Mouse (Mus musculus): ENCODE data around the gene Prrc2a. TPM values are rescaled to one million over a fixed set of nuclear protein-coding genes. Genes with fewer than 3 reads are reported as not detected.

Prrc2a gene
- polyA plus RNA-seq, 1 experiment from 2014 or later = 125 TPM

DNA sequence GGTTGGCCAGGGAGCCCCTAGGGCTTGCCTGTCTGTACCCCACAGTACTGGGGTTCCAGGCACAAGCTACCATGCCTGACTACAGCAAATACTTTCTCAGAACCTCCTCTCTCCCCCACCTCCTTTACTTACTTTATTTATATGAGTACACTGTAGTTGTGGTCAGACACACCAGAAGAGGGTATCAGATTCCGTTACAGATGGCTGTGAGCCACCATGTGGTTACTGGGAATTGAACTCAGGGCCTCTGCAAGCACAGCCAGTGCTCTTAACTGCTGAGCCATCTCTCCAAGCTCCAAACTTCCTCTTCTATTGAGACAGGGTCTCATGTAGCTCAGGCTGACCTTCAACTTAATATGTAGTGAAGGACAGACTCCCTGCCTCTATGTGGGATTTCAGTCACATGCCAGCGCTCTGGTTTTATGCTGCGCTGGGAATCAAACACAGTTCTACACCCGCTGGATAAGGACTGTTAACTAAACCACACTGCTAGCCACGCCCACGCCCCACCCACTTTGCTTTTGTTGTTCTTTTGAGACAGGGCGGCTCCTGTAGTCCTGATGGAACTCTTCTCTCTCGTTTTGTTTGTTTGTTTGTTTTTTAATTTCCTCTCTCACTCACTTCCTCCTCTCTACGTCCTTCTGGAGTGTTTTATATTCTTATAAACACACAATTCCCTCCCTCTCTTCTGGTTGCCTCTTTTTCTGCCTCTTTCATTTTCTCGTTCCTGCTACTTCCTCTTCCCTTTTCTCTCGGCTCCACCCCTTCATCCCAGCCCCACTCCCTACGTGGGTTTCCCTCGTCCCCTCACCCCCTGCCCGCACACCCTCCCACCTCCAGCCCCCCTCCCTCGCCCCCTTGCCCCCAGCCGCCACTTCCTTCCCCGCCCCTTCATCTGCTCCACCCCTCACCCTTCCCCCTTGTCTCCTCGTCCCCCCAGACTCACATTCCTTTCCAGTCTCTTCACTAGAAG is 21.2 kb upstream of the Prrc2a start:
- no peaks in the 10 kb centered on the region for H3K9me3 ChIP-seq (replicated peaks; ENCODE audit: control insufficient read depth, low read length)
- peak overlapping the region; percentile 50 for H3K4me2 ChIP-seq (ENCODE audit: low read depth, low read length)
- H3K27me3 ChIP-seq (ENCODE audit: control insufficient read depth, insufficient read depth, low read length) = no peaks in the 10 kb centered on the region
- WGBS = 4% methylated on average over 18 of the region's 18 CpGs
- H3K4me3 ChIP-seq (replicated peaks; ENCODE audit: low read length) = peak overlapping the region; percentile 47
- peak overlapping the region; percentile 47 for H3K9ac ChIP-seq (ENCODE audit: low read length)
- H3K4me1 ChIP-seq (ENCODE audit: control insufficient read depth, insufficient read depth, low read length) = peaks cover 4% of the 10 kb centered on the region
- H3K36me3 ChIP-seq (ENCODE audit: control insufficient read depth, insufficient read depth, low read length) = no peaks in the 10 kb centered on the region
- peak overlapping the region; percentile 74 for H3K27ac ChIP-seq (ENCODE audit: low read length)
- ATAC-seq (ENCODE audit: insufficient read depth, low FRiP score) = peak; percentile 68

DNA sequence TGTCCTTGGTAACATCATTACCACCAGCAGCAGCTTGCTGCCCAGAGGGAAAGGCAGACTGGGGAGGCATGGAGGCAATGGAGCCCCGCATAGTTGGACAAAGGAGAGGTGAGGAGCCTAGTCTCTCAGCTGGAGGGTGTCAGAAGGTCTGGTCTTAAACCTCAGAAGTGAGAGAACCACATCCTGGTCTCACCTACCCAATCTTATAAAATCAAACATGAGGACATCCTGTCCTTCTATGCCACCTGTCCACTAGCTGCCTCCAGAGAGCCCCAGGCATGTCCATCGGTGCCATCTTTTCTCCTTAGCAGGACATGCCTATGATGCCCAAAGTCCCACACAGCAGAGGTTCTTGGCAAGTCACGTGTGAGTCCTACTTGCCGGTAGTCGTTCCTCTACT is 15.4 kb upstream of the Prrc2a start:
- no peak overlapping the region for H3K27ac ChIP-seq (ENCODE audit: low read length)
- no peak overlapping the region for H3K4me3 ChIP-seq (replicated peaks; ENCODE audit: low read length)
- H3K27me3 ChIP-seq (ENCODE audit: control insufficient read depth, insufficient read depth, low read length) = no peaks in the 10 kb centered on the region
- no peaks in the 10 kb centered on the region for H3K36me3 ChIP-seq (ENCODE audit: control insufficient read depth, insufficient read depth, low read length)
- WGBS = 85% methylated on average over 5 of the region's 5 CpGs
- H3K4me1 ChIP-seq (ENCODE audit: control insufficient read depth, insufficient read depth, low read length) = no peaks in the 10 kb centered on the region
- ATAC-seq (ENCODE audit: insufficient read depth, low FRiP score) = no peak
- no peak overlapping the region for H3K9ac ChIP-seq (ENCODE audit: low read length)
- H3K9me3 ChIP-seq (replicated peaks; ENCODE audit: control insufficient read depth, low read length) = no peaks in the 10 kb centered on the region
- no peak overlapping the region for H3K4me2 ChIP-seq (ENCODE audit: low read depth, low read length)

DNA sequence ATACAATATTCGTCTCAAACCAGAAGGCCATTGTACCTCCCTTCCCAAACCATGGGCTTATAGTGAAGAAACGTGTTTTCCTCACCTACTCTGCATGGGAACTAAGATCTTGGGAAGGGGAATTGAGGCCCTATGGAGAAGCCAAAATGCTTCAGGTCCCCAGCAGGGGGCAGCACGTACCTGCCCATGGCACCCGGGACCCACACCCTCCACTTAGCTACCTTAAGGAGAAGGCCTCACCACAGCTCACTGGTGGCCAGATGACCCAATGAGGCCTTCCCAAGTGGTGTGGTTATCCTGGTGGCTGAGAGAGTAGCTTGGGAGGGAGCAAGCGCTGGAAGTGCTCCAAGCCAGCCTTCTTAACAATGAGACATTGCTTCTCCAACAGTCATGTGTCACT is 13.8 kb upstream of the Prrc2a start:
- no peaks in the 10 kb centered on the region for H3K36me3 ChIP-seq (ENCODE audit: control insufficient read depth, insufficient read depth, low read length)
- H3K4me3 ChIP-seq (replicated peaks; ENCODE audit: low read length) = no peak overlapping the region
- H3K4me1 ChIP-seq (ENCODE audit: control insufficient read depth, insufficient read depth, low read length) = no peaks in the 10 kb centered on the region
- WGBS = 14% methylated on average over 5 of the region's 5 CpGs
- H3K27ac ChIP-seq (ENCODE audit: low read length) = no peak overlapping the region
- H3K9ac ChIP-seq (ENCODE audit: low read length) = no peak overlapping the region
- no peak overlapping the region for H3K4me2 ChIP-seq (ENCODE audit: low read depth, low read length)
- H3K9me3 ChIP-seq (replicated peaks; ENCODE audit: control insufficient read depth, low read length) = no peaks in the 10 kb centered on the region
- no peaks in the 10 kb centered on the region for H3K27me3 ChIP-seq (ENCODE audit: control insufficient read depth, insufficient read depth, low read length)
- peak; percentile 77 for ATAC-seq (ENCODE audit: insufficient read depth, low FRiP score)

DNA sequence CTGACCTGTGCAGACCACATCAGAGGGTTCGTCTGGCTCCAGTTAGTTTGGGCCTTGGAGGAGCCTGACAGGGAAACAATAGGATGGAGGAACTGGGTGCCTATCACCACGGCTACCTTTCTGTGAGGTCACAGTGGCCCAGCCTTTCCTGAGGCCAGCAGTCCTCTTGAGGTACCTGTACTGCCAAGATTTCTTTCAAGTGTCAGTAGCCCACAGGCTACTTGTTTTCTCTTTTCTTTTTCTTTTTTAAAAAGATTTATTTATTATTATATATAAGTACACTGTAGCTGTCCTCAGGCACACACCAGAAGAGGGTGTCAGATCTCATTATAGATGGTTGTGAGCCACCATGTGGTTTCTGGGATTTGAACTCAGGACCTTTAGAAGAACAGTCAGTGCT is 11.3 kb upstream of the Prrc2a start, which contains the start of gene Aif1:
Gene Aif1, minus strand, starts transcription at position 101 of the 400 bp plus-strand sequence.
- no peaks in the 10 kb centered on the region for H3K9me3 ChIP-seq (replicated peaks; ENCODE audit: control insufficient read depth, low read length)
- H3K4me2 ChIP-seq (ENCODE audit: low read depth, low read length) = no peak within 1 kb of the TSS
- no peak for ATAC-seq (ENCODE audit: insufficient read depth, low FRiP score)
- H3K36me3 ChIP-seq (ENCODE audit: control insufficient read depth, insufficient read depth, low read length) = no peaks in the 10 kb centered on the region
- H3K27ac ChIP-seq (ENCODE audit: low read length) = no peak within 1 kb of the TSS
- WGBS = 37% methylated on average over 2 of the region's 2 CpGs
- no peak within 1 kb of the TSS for H3K4me3 ChIP-seq (replicated peaks; ENCODE audit: low read length)
- H3K27me3 ChIP-seq (ENCODE audit: control insufficient read depth, insufficient read depth, low read length) = no peaks in the 10 kb centered on the region
- H3K4me1 ChIP-seq (ENCODE audit: control insufficient read depth, insufficient read depth, low read length) = no peaks in the 10 kb centered on the region
- H3K9ac ChIP-seq (ENCODE audit: low read length) = 0 out of 2 replicates have a peak within 1 kb of the TSS, but pooled peaks have one; percentile 9

DNA sequence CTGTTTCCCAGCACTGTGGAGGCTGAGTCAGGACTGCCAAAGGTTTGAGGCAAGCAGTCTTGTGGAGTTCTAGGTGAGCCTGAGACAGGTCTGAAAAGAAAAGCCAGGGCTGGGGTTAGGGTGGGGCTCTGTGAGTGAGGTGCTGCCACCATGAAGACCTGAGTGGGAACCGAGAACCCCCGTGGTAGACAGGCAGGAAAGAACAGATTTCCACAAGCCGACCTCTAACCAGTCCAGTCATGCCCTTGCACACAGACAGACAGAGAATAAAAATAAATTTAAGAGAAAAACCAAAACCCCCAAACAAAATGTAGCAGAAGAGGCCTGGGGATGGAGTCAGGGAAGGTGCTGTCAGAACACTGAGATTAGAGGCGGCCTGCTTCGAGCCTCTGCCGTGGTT is 10.7 kb upstream of the Prrc2a start:
- Histone ChIP-seq H3K4me1 (ENCODE audit: control insufficient read depth, insufficient read depth, low read length) (no peaks in the 10 kb centered on the region), H3K27me3 (ENCODE audit: control insufficient read depth, insufficient read depth, low read length) (no peaks in the 10 kb centered on the region), H3K4me2 (ENCODE audit: low read depth, low read length) (no peak overlapping the region), H3K36me3 (ENCODE audit: control insufficient read depth, insufficient read depth, low read length) (no peaks in the 10 kb centered on the region), H3K9ac (ENCODE audit: low read length) (no peak overlapping the region), H3K27ac (ENCODE audit: low read length) (no peak overlapping the region), H3K9me3 (replicated peaks; ENCODE audit: control insufficient read depth, low read length) (no peaks in the 10 kb centered on the region), H3K4me3 (replicated peaks; ENCODE audit: low read length) (no peak overlapping the region)
- 69% methylated on average over 6 of the region's 6 CpGs for WGBS
- no peak for ATAC-seq (ENCODE audit: insufficient read depth, low FRiP score)

DNA sequence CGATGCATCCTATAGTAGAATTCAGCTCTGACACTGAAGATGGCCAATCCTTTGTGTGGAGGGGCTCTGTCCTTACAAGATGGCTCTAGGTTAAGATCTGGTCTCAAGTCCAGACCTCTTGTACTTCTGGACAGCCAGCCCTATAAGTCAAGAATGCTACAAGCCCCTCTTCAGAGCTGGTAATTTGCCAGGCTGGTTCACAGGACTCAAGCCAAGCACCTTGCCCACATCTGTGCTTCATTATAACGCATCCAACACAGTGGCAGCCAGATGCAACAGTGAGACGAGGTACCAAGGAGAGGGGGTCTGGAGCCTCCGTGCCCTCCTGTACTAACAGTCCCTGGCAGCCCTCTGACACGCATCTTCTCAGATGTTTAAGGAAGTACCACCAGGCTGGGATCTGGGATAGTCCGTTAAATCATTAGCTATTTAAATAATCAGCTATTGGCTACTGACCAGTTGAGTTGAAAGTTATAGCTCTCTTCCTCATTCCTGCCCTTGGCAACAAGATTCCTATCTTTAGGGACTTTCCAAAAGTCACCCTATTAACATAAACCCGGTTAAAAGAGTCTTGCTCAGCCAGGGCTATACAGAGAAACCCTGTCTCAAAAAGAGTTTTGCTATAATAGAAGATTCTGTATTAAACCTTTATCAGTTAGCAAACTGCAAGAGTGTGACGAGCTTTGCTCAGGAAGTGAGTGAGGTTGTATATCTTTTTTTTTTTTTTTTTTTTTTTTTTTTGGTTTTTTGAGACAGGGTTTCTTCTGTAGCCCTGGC is 9.7 kb upstream of the Prrc2a start:
- no peaks in the 10 kb centered on the region for H3K36me3 ChIP-seq (ENCODE audit: control insufficient read depth, insufficient read depth, low read length)
- H3K27me3 ChIP-seq (ENCODE audit: control insufficient read depth, insufficient read depth, low read length) = no peaks in the 10 kb centered on the region
- no peak overlapping the region for H3K4me3 ChIP-seq (replicated peaks; ENCODE audit: low read length)
- no peak overlapping the region for H3K27ac ChIP-seq (ENCODE audit: low read length)
- no peak overlapping the region for H3K4me2 ChIP-seq (ENCODE audit: low read depth, low read length)
- no peak for ATAC-seq (ENCODE audit: insufficient read depth, low FRiP score)
- 64% methylated on average over 8 of the region's 8 CpGs for WGBS
- no peak overlapping the region for H3K9ac ChIP-seq (ENCODE audit: low read length)
- H3K4me1 ChIP-seq (ENCODE audit: control insufficient read depth, insufficient read depth, low read length) = no peaks in the 10 kb centered on the region
- H3K9me3 ChIP-seq (replicated peaks; ENCODE audit: control insufficient read depth, low read length) = no peaks in the 10 kb centered on the region

DNA sequence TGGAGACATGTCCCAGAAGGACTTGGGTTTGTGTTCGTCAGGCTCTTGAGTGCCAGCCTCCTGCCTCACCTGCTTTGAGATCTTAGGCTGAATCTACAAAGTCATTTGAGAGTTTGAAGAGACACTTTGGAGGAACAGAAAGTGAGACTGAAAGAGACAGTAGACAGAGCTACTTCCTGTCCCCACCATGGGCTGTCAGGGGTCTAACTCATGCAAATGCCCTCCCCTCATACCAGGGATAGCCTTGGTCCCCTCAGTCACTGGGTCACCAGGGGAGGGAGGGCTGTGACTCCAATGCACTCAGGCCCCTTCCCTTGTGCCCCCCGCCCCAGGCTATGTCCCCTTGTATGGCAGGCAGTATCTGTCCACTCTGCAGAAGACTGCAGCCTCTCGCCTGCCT is 8.6 kb upstream of the Prrc2a start:
- Histone ChIP-seq H3K27me3 (ENCODE audit: control insufficient read depth, insufficient read depth, low read length) (no peaks in the 10 kb centered on the region), H3K4me2 (ENCODE audit: low read depth, low read length) (no peak overlapping the region), H3K36me3 (ENCODE audit: control insufficient read depth, insufficient read depth, low read length) (no peaks in the 10 kb centered on the region), H3K4me3 (replicated peaks; ENCODE audit: low read length) (no peak overlapping the region), H3K9ac (ENCODE audit: low read length) (no peak overlapping the region), H3K4me1 (ENCODE audit: control insufficient read depth, insufficient read depth, low read length) (no peaks in the 10 kb centered on the region), H3K27ac (ENCODE audit: low read length) (no peak overlapping the region), H3K9me3 (replicated peaks; ENCODE audit: control insufficient read depth, low read length) (no peaks in the 10 kb centered on the region)
- WGBS = 77% methylated on average over 3 of the region's 3 CpGs
- ATAC-seq (ENCODE audit: insufficient read depth, low FRiP score) = no peak

DNA sequence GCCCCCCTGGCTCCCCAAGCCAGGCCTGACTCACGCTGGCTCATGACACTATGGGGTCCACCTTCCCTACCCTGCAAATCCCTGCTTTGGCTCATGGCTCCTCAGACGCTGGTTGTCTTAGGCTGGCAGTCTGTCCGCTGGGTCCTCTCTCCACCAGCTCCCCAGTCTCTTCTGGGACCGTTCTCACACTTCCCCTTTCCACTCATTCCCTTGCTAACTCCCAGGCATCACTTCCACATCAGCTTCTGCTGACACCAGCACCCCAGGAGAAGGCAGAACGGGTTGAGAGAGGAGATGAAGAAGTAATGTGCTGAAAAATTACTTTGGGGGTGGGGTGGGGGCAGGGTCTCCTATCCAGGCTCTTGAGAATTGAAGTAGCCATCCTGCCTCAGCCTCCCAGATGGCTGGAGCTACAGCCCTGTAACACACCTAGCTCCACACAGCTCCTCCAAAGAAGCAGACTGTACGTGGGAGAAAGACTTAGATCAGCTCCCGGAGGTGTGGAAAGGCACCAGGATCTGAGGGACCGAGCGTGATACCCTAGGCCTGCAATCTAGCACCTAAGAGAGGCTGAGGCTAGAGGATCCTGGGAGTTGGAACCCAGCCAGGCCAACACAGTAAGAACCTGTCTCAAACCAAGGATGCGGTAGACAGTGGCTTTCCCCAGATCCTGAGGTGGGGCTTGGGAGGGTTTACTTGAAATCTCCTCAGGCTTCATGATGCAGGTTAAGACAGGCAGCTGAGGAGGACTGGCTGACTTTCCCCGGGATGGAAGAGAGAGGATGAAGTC is 7.9 kb upstream of the Prrc2a start:
- ATAC-seq (ENCODE audit: insufficient read depth, low FRiP score) = no peak
- no peak overlapping the region for H3K27ac ChIP-seq (ENCODE audit: low read length)

More for the DNA sequence above, 7.9 kb upstream of the Prrc2a start:
- Histone ChIP-seq H3K4me2 (ENCODE audit: low read depth, low read length) (no peak overlapping the region), H3K4me3 (replicated peaks; ENCODE audit: low read length) (no peak overlapping the region), H3K27me3 (ENCODE audit: control insufficient read depth, insufficient read depth, low read length) (no peaks in the 10 kb centered on the region), H3K36me3 (ENCODE audit: control insufficient read depth, insufficient read depth, low read length) (no peaks in the 10 kb centered on the region), H3K9me3 (replicated peaks; ENCODE audit: control insufficient read depth, low read length) (no peaks in the 10 kb centered on the region), H3K4me1 (ENCODE audit: control insufficient read depth, insufficient read depth, low read length) (no peaks in the 10 kb centered on the region), H3K9ac (ENCODE audit: low read length) (no peak overlapping the region)
- 61% methylated on average over 11 of the region's 11 CpGs for WGBS

Data from stomach, embryonic 16.5 days (tissue).